Mouse (Mus musculus): ENCODE data around the gene Frs2. TPM values are rescaled to one million over a fixed set of nuclear protein-coding genes. Genes with fewer than 3 reads are reported as not detected.

Gene Frs2
- polyA plus RNA-seq (2017; shearing (Covaris generic)): 27.7 TPM

GRCm38 (mm10) chr10:117148361-117149003 is at the start of gene Frs2:
Gene Frs2, minus strand, starts transcription at chr10:117148534.

GRCm38 (mm10) chr10:117063254-117064021 is 84.9 kb downstream of the Frs2 start, which contains the start of gene Cct2:
Gene Cct2, minus strand, starts transcription at chr10:117063814.

GRCm38 (mm10) chr10:117045175-117046056 is 102.9 kb downstream of the Frs2 start, which contains the start of gene Lrrc10:
Gene Lrrc10, plus strand, starts transcription at chr10:117045341.

Other genes starting within 250 kb of the Frs2 start
- gene Rab3ip, start 197.8 kb downstream of the Frs2 start, polyA plus RNA-seq (2017; shearing (Covaris generic)): 19.3 TPM
- gene Gm10271, start 175.9 kb downstream of the Frs2 start, polyA plus RNA-seq (2017; shearing (Covaris generic)): not detected
- gene Best3, start 162.2 kb downstream of the Frs2 start, polyA plus RNA-seq (2017; shearing (Covaris generic)): not detected
- gene Lrrc10, start 103.2 kb downstream of the Frs2 start, polyA plus RNA-seq (2017; shearing (Covaris generic)): not detected
- gene Cct2, start 84.7 kb downstream of the Frs2 start, polyA plus RNA-seq (2017; shearing (Covaris generic)): 203 TPM
- 48.7 TPM for gene Yeats4, start 76.0 kb upstream of the Frs2 start, polyA plus RNA-seq (2017; shearing (Covaris generic))
- not detected for gene 9530003J23Rik, start 90.2 kb upstream of the Frs2 start, polyA plus RNA-seq (2017; shearing (Covaris generic))
- gene Lyz2, start 133.8 kb upstream of the Frs2 start, polyA plus RNA-seq (2017; shearing (Covaris generic)): 12.9 TPM
- gene Lyz1, start 144.3 kb upstream of the Frs2 start, polyA plus RNA-seq (2017; shearing (Covaris generic)): 0.46 TPM
- 148 TPM for gene Cpsf6, start 231.5 kb upstream of the Frs2 start, polyA plus RNA-seq (2017; shearing (Covaris generic))